Mouse (Mus musculus) cerebellum, adult 2 months (tissue): ENCODE data around the gene 6030468B19Rik.

Source experiments
- CTCF ChIP-seq: fragments of 200-500 bp; IDR thresholded peaks from 2 replicates; pipeline ENCODE4 v1.5.1; 2011; ENCODE audit warnings: low read depth, mild to moderate bottlenecking, control low read depth, low read length, moderate library complexity, borderline replicate concordance; ENCODE audit not compliant: insufficient read depth
- POLR2A ChIP-seq: fragments of 200-500 bp; IDR thresholded peaks from 2 replicates; pipeline ENCODE4 v1.6.1; 2011; ENCODE audit warnings: low read length, control low read depth, borderline replicate concordance; ENCODE audit not compliant: insufficient read depth

- TF ChIP-seq CTCF (no peak), POLR2A (no peak)
These were observed 21.9 kb upstream of the 6030468B19Rik start for GRCm38 (mm10) chr11:117775540-117775939.
